Mouse (Mus musculus) cortical plate, adult 2 months (tissue): ENCODE results near the gene Chrm1.

ENCODE experiments used
- CTCF ChIP-seq: fragments of 200-500 bp; IDR thresholded peaks from 2 replicates; pipeline ENCODE4 v1.5.1; 2011; ENCODE audit warnings: mild to moderate bottlenecking, control low read depth, low read length; ENCODE audit not compliant: insufficient read depth; ENCODE audit errors: extremely low read depth
- POLR2A ChIP-seq: fragments of 200-500 bp; IDR thresholded peaks from 2 replicates; pipeline ENCODE4 v1.6.1; 2011; ENCODE audit warnings: mild to moderate bottlenecking, low read length, control low read depth; ENCODE audit not compliant: insufficient read depth; ENCODE audit errors: extremely low read depth

DNA sequence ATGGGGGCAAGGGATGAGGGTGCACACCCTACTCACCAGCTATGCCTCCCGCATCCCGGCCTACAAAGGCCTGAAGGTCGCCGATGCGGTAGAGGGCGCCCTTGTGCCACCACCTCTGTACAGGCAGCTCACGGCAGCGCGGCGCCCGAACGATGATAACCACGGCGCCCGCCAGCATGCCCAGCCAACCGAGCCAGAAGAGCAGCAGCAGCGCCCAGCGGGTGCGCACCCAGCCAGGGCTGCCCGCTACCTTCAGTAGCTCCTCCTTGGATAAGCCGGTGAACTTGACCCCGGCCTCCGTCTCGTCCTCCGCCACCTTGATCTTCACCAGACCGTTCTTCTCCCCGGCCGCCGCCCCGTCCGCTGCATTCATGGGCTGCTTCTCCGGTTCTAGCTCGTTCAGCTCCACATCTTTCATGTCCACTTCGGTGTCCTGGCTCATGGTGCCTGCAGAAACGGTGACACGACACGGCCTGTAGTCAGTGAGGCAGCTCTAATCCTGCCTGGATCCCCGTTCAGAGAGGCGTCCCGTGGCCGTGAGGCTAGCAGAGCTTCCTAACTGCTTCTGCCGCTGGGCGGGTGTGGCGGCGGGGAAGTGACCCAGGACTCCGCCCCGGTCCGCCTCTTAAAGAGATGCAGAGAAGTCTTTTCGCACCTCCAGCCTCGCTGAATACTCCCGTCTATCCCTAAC lies 49.9 kb downstream of the Chrm1 start:
- TF ChIP-seq CTCF (peak; percentile 32; the same call in 1 of the 2 replicates), POLR2A (peak; percentile 91)
